Mouse (Mus musculus) embryonic fibroblast, embryonic 13.5 days (primary cell): ENCODE measurements around the gene Faf2.

Experiments used
- CTCF ChIP-seq: IDR thresholded peaks from 2 replicates; pipeline ENCODE4 v1.5.1; 2011; ENCODE audit warnings: mild to moderate bottlenecking, control low read depth, low read length, moderate library complexity, borderline replicate concordance; ENCODE audit not compliant: insufficient read depth
- POLR2A ChIP-seq: IDR thresholded peaks from 2 replicates; pipeline ENCODE4 v1.6.1; 2011; ENCODE audit warnings: low read depth, mild to moderate bottlenecking, control low read depth, low read length, moderate library complexity

- TF ChIP-seq CTCF: no peak
- no peak for TF ChIP-seq POLR2A
These were observed 24.7 kb upstream of the Faf2 start for GRCm38 (mm10) chr13:54596870-54597269.
